Mouse (Mus musculus) adrenal gland, postnatal 10 days (tissue): ENCODE measurements around the gene AY358078. TPM values are rescaled to one million over a fixed set of nuclear protein-coding genes. Genes with fewer than 3 reads are reported as not detected.

Experiments used
- microRNA-seq: library from miRNA; unstranded; fragments of <30 nt; microRNA quantifications from one replicate; pipeline ENCODE4 v1.2.0, GENCODE M21; 2021
- total RNA-seq, 2 experiments: library from RNA; stranded (reverse); gene quantifications; 2 replicates each; pipeline ENCODE4 v1.2.3; 2021

The AY358078 gene
- total RNA-seq, 2 experiments from 2014 or later: not detected

Small RNAs within 50 kb of the gene (microRNA-seq; reads per million reads assigned to microRNA genes)
- gene Gm27375: not detected

Other genes with a start within 250 kb of the AY358078 start
- gene Gm5622, start 247.3 kb upstream of the AY358078 start, total RNA-seq: not detected
- not detected for gene Gm17175, start 226.0 kb upstream of the AY358078 start, total RNA-seq
- gene Gm17174, start 207.9 kb upstream of the AY358078 start, total RNA-seq: not detected
- gene Gm17078, start 188.7 kb upstream of the AY358078 start, total RNA-seq: not detected
- gene Gm4181, start 164.4 kb upstream of the AY358078 start, total RNA-seq: not detected
- not detected for gene Gm17079, start 104.6 kb upstream of the AY358078 start, total RNA-seq
- not detected for gene Gm5800, start 82.9 kb upstream of the AY358078 start, total RNA-seq
- not detected for gene Ang4, start 26.5 kb upstream of the AY358078 start, total RNA-seq
- gene Ear6, start 53.7 kb downstream of the AY358078 start, total RNA-seq: 1 to 10 TPM in 1 of 2 experiments, not detected in 1; 1.5 TPM
- 10 to 100 TPM; 29.5 to 34.7 TPM for gene Mettl17, start 84.8 kb downstream of the AY358078 start, total RNA-seq
- under 1 TPM; 0.24 to 0.97 TPM for gene Slc39a2, start 92.8 kb downstream of the AY358078 start, total RNA-seq
- gene Ndrg2, start 114.1 kb downstream of the AY358078 start, total RNA-seq: 100 to 1,000 TPM; 337 to 338 TPM
- gene Tppp2, start 118.4 kb downstream of the AY358078 start, total RNA-seq: not detected
- not detected for gene Rnase13, start 122.7 kb downstream of the AY358078 start, total RNA-seq
- 10 to 100 TPM; 60.8 to 78.7 TPM for gene Arhgef40, start 184.7 kb downstream of the AY358078 start, total RNA-seq
- gene Tmem253, start 215.6 kb downstream of the AY358078 start, total RNA-seq: 1 to 10 TPM; 4.8 to 7.0 TPM
- gene Zfp219, start 220.7 kb downstream of the AY358078 start, total RNA-seq: 10 to 100 TPM; 54.6 to 59.2 TPM
- not detected for gene Olfr221, start 242.4 kb downstream of the AY358078 start, total RNA-seq